Mouse (Mus musculus) ES-Bruce4 (cell line): ENCODE results near the gene Gm26920.

Experiments
- CTCF ChIP-seq: IDR thresholded peaks from one replicate; pipeline ENCODE4 v1.8.1; 2011; ENCODE audit warnings: low read depth, low read length
- EP300 ChIP-seq: IDR thresholded peaks from 2 replicates; pipeline ENCODE4 v1.6.1; 2011; ENCODE audit warnings: low read depth, low read length; ENCODE audit not compliant: insufficient read depth
- POLR2A ChIP-seq: IDR thresholded peaks from one replicate; pipeline ENCODE4 v1.8.1; 2011; ENCODE audit warnings: low read length; ENCODE audit not compliant: insufficient read depth

DNA sequence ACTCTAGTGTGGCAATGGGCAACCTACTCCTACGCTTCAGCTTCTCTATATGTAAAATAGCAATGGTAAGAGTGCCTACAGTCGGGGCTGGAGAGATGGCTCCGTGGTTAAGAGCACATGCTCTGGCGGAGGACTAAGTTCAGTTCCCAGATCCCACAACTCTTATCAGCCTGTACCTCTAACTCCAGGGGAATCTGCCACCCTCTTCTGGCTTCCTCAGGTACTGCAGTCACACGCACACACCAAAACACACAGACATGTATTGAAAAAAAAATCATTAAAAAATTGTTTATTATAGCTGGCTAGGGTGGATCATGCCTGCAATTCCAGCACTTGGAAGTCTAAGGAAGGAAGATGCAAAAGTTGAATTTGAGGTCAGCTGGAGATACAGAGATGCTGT, 27.7 kb downstream of the Gm26920 start:
- TF ChIP-seq POLR2A = no peak
- TF ChIP-seq CTCF = peak; percentile 55
- TF ChIP-seq EP300 = no peak
